Mouse (Mus musculus): ENCODE measurements around the gene Cdkl4. TPM values are rescaled to one million over a fixed set of nuclear protein-coding genes. Genes with fewer than 3 reads are reported as not detected.

Gene Cdkl4
- total RNA-seq, 2 experiments from 2014 or later, result 1.0 TPM; not detected in 1

GRCm38 (mm10) chr17:80492274-80492673, 85.3 kb downstream of the Cdkl4 start:
- ATAC-seq (replicated peaks; ENCODE audit: low FRiP score, poor library complexity, severe bottlenecking), result no peak

- no peak for ATAC-seq (replicated peaks; ENCODE audit: low FRiP score, poor library complexity, severe bottlenecking)
These were observed 87.4 kb downstream of the Cdkl4 start for GRCm38 (mm10) chr17:80490166-80490565.

GRCm38 (mm10) chr17:80488918-80489317, 88.7 kb downstream of the Cdkl4 start:
- no peak for ATAC-seq (replicated peaks; ENCODE audit: low FRiP score, poor library complexity, severe bottlenecking)

- ATAC-seq (replicated peaks; ENCODE audit: low FRiP score, poor library complexity, severe bottlenecking), result no peak
These were observed 92.5 kb downstream of the Cdkl4 start for GRCm38 (mm10) chr17:80485160-80485559.

DNA sequence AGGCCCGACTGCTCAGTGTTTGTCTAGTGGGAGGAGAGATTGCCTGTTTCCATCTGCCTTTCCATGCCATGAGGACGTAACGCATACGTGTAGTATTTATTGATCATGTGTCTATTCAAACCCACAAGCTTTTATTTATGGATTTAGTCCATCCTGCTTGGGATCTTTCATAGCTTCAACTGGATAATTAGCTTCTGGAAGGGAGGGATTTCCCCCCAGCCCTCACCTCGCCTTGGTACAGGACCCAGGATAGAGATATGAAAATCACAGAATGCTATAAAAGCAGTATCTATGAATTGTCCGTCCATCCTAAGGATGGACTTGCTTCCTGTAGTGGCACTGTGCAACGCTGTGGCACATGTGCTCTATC, 96.8 kb downstream of the Cdkl4 start:
- no peak for ATAC-seq (replicated peaks; ENCODE audit: low FRiP score, poor library complexity, severe bottlenecking)

- ATAC-seq (replicated peaks; ENCODE audit: low FRiP score, poor library complexity, severe bottlenecking), result peak; percentile 76
These were observed 97.4 kb downstream of the Cdkl4 start, which contains the start of gene Sos1 for GRCm38 (mm10) chr17:80480031-80480854. TSS of gene Sos1 (minus strand) at chr17:80480453.

DNA sequence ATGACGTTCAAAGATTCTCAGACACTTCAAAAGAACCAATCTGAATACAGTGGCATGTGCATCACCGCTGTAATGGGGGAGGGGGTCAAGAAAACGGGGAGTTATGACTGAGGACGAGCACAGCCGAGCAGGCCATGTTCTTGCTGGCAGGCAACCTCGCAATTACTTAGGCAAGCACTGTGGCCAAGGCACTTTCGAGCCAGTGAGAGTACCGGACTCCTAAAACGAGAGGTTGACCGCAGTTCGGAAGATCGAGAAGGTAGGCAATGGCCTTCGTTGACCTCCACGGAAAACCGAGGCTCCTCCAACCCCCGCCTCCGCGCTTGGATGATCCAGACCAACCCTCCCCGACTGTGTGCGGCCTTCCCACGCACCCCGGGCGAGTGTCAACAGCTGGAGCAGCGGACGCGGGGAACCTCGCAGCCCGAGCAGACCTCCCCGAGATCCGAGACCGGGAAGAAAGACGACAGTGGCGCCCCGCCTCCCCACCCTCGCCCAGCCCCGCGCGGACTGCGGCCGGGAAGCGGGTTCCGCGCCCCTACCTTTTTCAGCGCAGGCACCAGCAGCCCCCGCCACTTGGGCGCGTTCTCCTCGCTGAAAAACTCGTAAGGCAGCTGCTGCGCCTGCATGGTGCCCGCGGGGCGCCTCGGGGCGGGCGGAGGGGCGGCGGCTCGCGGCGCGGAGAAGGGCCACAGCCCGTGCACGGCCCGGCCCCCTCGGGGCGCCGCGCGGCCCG, 98.2 kb downstream of the Cdkl4 start:
- ATAC-seq (replicated peaks; ENCODE audit: low FRiP score, poor library complexity, severe bottlenecking), result peak; percentile 47

- no peak for ATAC-seq (replicated peaks; ENCODE audit: low FRiP score, poor library complexity, severe bottlenecking)
These were observed 99.9 kb downstream of the Cdkl4 start for GRCm38 (mm10) chr17:80477679-80478078.

DNA sequence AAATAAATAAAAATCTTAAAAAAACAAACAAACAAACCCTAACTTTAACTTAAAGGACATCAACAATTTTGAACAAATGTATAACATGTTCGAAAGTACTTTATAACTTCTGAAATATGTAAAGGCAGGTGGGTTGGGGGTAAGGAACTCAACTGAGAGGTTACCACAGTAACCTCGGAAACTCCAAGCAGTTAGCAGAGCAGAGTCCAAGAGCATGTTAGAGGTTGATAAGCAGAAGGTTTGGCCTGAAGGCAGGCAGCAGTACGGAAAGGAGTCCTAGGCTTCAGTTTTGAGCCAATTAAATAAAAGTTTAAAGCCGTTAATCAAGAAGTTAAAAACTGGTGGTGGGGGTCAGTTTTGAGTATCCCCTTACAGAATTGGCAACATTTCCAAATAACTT, 101.1 kb downstream of the Cdkl4 start:
- peak; percentile 79 for ATAC-seq (replicated peaks; ENCODE audit: low FRiP score, poor library complexity, severe bottlenecking)

Other genes with a start within 250 kb of the Cdkl4 start
- not detected in 2 replicates for gene Gm10190, start 204.3 kb downstream of the Cdkl4 start, total RNA-seq (2015; ENCODE audit: low replicate concordance)
- not detected in 2 replicates for gene Gm10190, start 204.3 kb downstream of the Cdkl4 start, total RNA-seq (2017; ENCODE audit: low replicate concordance)
- 6.5 and 10.7 TPM in 2 replicates for gene Sos1, start 97.4 kb downstream of the Cdkl4 start, total RNA-seq (2015; ENCODE audit: low replicate concordance)
- gene Sos1, start 97.4 kb downstream of the Cdkl4 start, total RNA-seq (2017; ENCODE audit: low replicate concordance), result 3.9 and 4.1 TPM in 2 replicates
- 0.38 and 1.3 TPM in 2 replicates for gene Map4k3, start 150.7 kb upstream of the Cdkl4 start, total RNA-seq (2015; ENCODE audit: low replicate concordance)
- gene Map4k3, start 150.7 kb upstream of the Cdkl4 start, total RNA-seq (2017; ENCODE audit: low replicate concordance), result 0.60 and 1.4 TPM in 2 replicates